Mouse (Mus musculus): Measurements from ENCODE around the gene Usp6nl. TPM values are rescaled to one million over a fixed set of nuclear protein-coding genes. Genes with fewer than 3 reads are reported as not detected.

The Usp6nl gene
- polyA plus RNA-seq, 1 experiment = 6.9 TPM

GRCm38 (mm10) chr2:6376071-6376470 lies 53.6 kb downstream of the Usp6nl start:
- Histone ChIP-seq H3K27ac (ENCODE audit: control insufficient read depth, insufficient read depth, low read depth, low read length) (no peak overlapping the region), H3K27me3 (ENCODE audit: control insufficient read depth, insufficient read depth, low read length) (no peaks in the 10 kb centered on the region), H3K36me3 (ENCODE audit: control insufficient read depth, insufficient read depth, low read length) (no peaks in the 10 kb centered on the region), H3K4me3 (ENCODE audit: control insufficient read depth, low read depth, low read length) (no peak overlapping the region), H3K4me1 (ENCODE audit: control insufficient read depth, insufficient read depth, low read length) (0 out of 2 replicates have a peak, but pooled peaks cover 5% of the 10 kb centered on the region)
- TF ChIP-seq CTCF (IDR thresholded peaks at IDR 0.05; ENCODE audit: control insufficient read depth, insufficient read depth, insufficient replicate concordance, low read depth, low read length) = no peak
- no peak for TF ChIP-seq POLR2A (IDR thresholded peaks at IDR 0.05; ENCODE audit: control insufficient read depth, low read depth, low read length)

GRCm38 (mm10) chr2:6376941-6377340 lies 54.5 kb downstream of the Usp6nl start:
- H3K36me3 ChIP-seq (ENCODE audit: control insufficient read depth, insufficient read depth, low read length) = no peaks in the 10 kb centered on the region
- H3K27ac ChIP-seq (ENCODE audit: control insufficient read depth, insufficient read depth, low read depth, low read length) = no peak overlapping the region
- no peaks in the 10 kb centered on the region for H3K27me3 ChIP-seq (ENCODE audit: control insufficient read depth, insufficient read depth, low read length)
- H3K4me3 ChIP-seq (ENCODE audit: control insufficient read depth, low read depth, low read length) = no peak overlapping the region
- 0 out of 2 replicates have a peak, but pooled peaks cover 5% of the 10 kb centered on the region for H3K4me1 ChIP-seq (ENCODE audit: control insufficient read depth, insufficient read depth, low read length)
- TF ChIP-seq CTCF (IDR thresholded peaks at IDR 0.05; ENCODE audit: control insufficient read depth, insufficient read depth, insufficient replicate concordance, low read depth, low read length) (no peak), POLR2A (IDR thresholded peaks at IDR 0.05; ENCODE audit: control insufficient read depth, low read depth, low read length) (no peak)

GRCm38 (mm10) chr2:6378590-6379205 lies 56.2 kb downstream of the Usp6nl start:
- H3K4me1 ChIP-seq (ENCODE audit: control insufficient read depth, insufficient read depth, low read length) = 0 out of 2 replicates have a peak, but pooled peaks cover 5% of the 10 kb centered on the region
- TF ChIP-seq CTCF (IDR thresholded peaks at IDR 0.05; ENCODE audit: control insufficient read depth, insufficient read depth, insufficient replicate concordance, low read depth, low read length) (no peak), POLR2A (IDR thresholded peaks at IDR 0.05; ENCODE audit: control insufficient read depth, low read depth, low read length) (no peak)
- no peaks in the 10 kb centered on the region for H3K27me3 ChIP-seq (ENCODE audit: control insufficient read depth, insufficient read depth, low read length)
- H3K27ac ChIP-seq (ENCODE audit: control insufficient read depth, insufficient read depth, low read depth, low read length) = no peak overlapping the region
- H3K36me3 ChIP-seq (ENCODE audit: control insufficient read depth, insufficient read depth, low read length) = peaks cover under 1% of the 10 kb centered on the region; the same call in 1 of the 2 replicates
- no peak overlapping the region for H3K4me3 ChIP-seq (ENCODE audit: control insufficient read depth, low read depth, low read length)

DNA sequence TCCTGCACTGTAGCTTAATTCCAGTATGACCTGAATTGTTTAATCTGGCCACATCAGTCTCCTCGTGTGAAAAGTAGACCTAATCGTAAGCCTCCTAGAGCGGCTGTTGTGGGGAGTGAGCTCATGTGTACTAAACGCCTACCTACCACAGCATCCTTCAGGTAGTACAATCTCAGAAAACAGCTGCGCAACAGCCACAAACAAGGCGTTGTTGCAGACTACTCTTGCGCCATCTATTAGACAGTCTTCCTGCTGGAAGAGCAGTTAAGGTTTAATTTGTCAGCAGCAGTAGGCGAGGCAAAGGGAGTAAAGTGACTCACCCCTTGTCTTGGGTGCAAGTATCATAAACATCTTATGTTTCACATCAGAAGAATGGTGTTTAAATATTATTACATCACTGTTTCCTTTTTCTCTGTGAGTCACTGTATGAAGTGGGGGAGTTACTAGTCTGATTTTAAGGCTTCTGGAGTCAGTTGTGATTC lies 57.3 kb downstream of the Usp6nl start:
- no peaks in the 10 kb centered on the region for H3K27me3 ChIP-seq (ENCODE audit: control insufficient read depth, insufficient read depth, low read length)

DNA sequence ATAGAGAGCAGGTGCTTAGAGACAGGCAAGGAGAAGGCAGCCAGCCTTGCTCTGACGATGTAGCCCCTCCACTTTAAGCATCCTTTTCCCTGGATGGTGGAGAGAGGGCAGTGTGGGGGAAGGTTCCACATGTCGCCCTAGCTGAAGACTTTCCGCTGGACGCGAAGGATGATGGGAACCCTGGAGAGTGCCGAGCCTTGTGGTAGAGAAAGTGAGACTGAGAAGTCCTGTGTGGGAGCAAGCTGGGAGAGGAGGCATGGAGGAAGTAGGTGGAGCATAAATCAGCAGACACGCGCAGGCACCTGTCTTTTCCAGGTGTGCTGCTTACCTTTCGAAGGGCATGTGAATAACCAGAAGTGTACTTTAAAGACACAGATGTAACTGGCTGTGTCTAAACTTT lies 57.9 kb downstream of the Usp6nl start:
- no peak overlapping the region for H3K27ac ChIP-seq (ENCODE audit: control insufficient read depth, insufficient read depth, low read depth, low read length)
- TF ChIP-seq CTCF (IDR thresholded peaks at IDR 0.05; ENCODE audit: control insufficient read depth, insufficient read depth, insufficient replicate concordance, low read depth, low read length) = no peak
- TF ChIP-seq POLR2A (IDR thresholded peaks at IDR 0.05; ENCODE audit: control insufficient read depth, low read depth, low read length) = no peak
- H3K4me3 ChIP-seq (ENCODE audit: control insufficient read depth, low read depth, low read length) = no peak overlapping the region
- H3K36me3 ChIP-seq (ENCODE audit: control insufficient read depth, insufficient read depth, low read length) = peaks cover 1% of the 10 kb centered on the region; the same call in 1 of the 2 replicates
- no peaks in the 10 kb centered on the region for H3K27me3 ChIP-seq (ENCODE audit: control insufficient read depth, insufficient read depth, low read length)
- 0 out of 2 replicates have a peak, but pooled peaks cover 3% of the 10 kb centered on the region for H3K4me1 ChIP-seq (ENCODE audit: control insufficient read depth, insufficient read depth, low read length)

More for the DNA sequence above, 57.3 kb downstream of the Usp6nl start:
- Histone ChIP-seq H3K27ac (ENCODE audit: control insufficient read depth, insufficient read depth, low read depth, low read length) (no peak overlapping the region), H3K4me3 (ENCODE audit: control insufficient read depth, low read depth, low read length) (no peak overlapping the region), H3K36me3 (ENCODE audit: control insufficient read depth, insufficient read depth, low read length) (peaks cover 1% of the 10 kb centered on the region; the same call in 1 of the 2 replicates), H3K4me1 (ENCODE audit: control insufficient read depth, insufficient read depth, low read length) (0 out of 2 replicates have a peak, but pooled peaks cover 5% of the 10 kb centered on the region)
- TF ChIP-seq POLR2A (IDR thresholded peaks at IDR 0.05; ENCODE audit: control insufficient read depth, low read depth, low read length) = no peak
- TF ChIP-seq CTCF (IDR thresholded peaks at IDR 0.05; ENCODE audit: control insufficient read depth, insufficient read depth, insufficient replicate concordance, low read depth, low read length) = no peak

DNA sequence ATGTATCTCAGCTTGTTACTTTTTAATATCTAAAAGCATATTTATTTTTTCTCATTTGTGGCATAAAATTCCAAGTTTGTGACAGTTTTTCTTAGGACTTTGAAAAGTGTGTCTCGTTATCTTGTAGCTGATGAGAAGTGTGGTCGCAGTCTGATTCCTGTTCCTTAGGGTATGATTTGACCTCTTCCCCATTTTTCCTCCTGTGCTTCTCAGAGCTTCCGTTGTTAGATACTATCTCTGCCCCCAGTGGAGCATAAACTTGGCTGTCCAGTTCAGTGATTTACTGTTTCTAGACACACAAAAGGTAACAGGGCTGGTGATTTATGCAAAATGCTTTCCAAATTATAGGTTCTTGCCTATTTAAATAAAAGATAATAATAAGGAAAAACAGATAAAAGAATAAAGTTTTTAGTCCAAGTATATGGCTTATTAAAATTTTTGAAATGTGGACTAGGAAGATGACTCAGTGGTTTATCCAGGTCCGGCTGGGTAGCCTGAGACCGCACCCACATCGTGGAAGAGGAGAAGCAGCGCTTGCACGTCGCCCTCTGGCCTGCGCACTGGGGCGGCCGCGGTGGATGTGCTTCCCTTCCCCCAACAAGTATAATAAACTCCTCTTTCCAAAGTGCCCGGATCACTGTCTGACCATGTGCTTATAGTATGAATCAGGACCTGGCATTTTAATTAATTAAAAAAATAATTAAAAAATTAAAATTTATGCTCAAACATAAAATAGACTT lies 62.1 kb downstream of the Usp6nl start:
- peaks cover 1% of the 10 kb centered on the region; the same call in 1 of the 2 replicates for H3K36me3 ChIP-seq (ENCODE audit: control insufficient read depth, insufficient read depth, low read length)
- H3K4me3 ChIP-seq (ENCODE audit: control insufficient read depth, low read depth, low read length) = no peak overlapping the region
- TF ChIP-seq POLR2A (IDR thresholded peaks at IDR 0.05; ENCODE audit: control insufficient read depth, low read depth, low read length) (no peak), CTCF (IDR thresholded peaks at IDR 0.05; ENCODE audit: control insufficient read depth, insufficient read depth, insufficient replicate concordance, low read depth, low read length) (no peak)
- H3K4me1 ChIP-seq (ENCODE audit: control insufficient read depth, insufficient read depth, low read length) = no peaks in the 10 kb centered on the region
- H3K27ac ChIP-seq (ENCODE audit: control insufficient read depth, insufficient read depth, low read depth, low read length) = no peak overlapping the region
- H3K27me3 ChIP-seq (ENCODE audit: control insufficient read depth, insufficient read depth, low read length) = no peaks in the 10 kb centered on the region

DNA sequence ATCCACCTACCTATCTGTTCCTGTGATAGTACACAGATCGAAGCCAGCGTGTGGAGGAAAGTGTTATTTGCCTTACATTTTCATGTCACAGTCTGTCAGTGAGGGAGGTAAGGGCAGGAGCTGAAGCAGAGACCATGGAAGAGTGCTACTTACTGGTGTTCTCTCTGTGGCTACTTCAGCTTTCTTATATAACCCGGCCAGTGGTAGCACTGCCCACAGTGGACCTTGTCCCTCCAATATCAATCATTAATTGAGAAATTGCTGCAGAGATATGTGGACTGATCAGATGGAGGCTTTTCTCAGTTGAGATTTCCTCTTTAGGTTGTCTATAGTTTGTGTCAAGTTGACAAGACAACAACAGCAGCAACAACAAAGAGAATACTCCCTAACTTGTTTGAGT lies 66.7 kb downstream of the Usp6nl start:
- Histone ChIP-seq H3K36me3 (ENCODE audit: control insufficient read depth, insufficient read depth, low read length) (no peaks in the 10 kb centered on the region), H3K27me3 (ENCODE audit: control insufficient read depth, insufficient read depth, low read length) (no peaks in the 10 kb centered on the region), H3K27ac (ENCODE audit: control insufficient read depth, insufficient read depth, low read depth, low read length) (no peak overlapping the region), H3K4me3 (ENCODE audit: control insufficient read depth, low read depth, low read length) (no peak overlapping the region), H3K4me1 (ENCODE audit: control insufficient read depth, insufficient read depth, low read length) (no peaks in the 10 kb centered on the region)
- TF ChIP-seq CTCF (IDR thresholded peaks at IDR 0.05; ENCODE audit: control insufficient read depth, insufficient read depth, insufficient replicate concordance, low read depth, low read length) (no peak), POLR2A (IDR thresholded peaks at IDR 0.05; ENCODE audit: control insufficient read depth, low read depth, low read length) (no peak)

Data from testis, adult 2 months (tissue).